ENCODE assay signal across 11 mouse cellular contexts in the genomic region with DNA sequence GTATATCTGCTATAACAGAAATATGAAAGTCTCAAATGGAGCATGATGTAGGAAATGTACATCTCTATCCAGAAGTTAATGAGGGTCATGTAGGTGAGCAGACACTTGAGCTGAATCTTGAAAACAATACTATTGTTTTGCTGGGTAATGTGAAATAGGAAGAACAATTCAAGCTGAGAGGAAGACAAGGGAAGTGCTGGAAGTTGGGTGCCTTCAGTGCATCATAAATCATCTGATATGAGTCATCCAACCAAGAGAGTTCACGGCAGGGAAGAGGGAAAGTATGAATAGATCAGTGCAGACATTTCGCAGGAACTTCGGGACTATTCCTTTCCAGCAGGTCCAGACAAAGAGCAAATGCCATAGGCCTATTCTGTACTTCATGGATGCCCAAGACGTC.
"Had no signal": no experiment of that assay in that cellular context is flagged by ENCODE, and none has a peak within 500 bp of the region (broad histone marks: within the 10 kb centered on the region; RNA-seq: fewer than 3 reads in every experiment).

No protein-coding gene starts in this region.

- DNase-seq: liver, postnatal 0 days; lung, embryonic 14.5 days; lung, postnatal 10 days; lung, postnatal 4 days; right cerebral cortex, postnatal 14 days; thymus, adult 2 months; thymus, postnatal 36 days had no signal

- H3K4me3 ChIP-seq: midbrain, embryonic 10.5 days; midbrain, embryonic 12.5 days; neural tube, embryonic 12.5 days; stomach, embryonic 15.5 days had no signal

- H3K4me1 ChIP-seq: midbrain, embryonic 10.5 days; midbrain, embryonic 12.5 days; neural tube, embryonic 12.5 days; stomach, embryonic 15.5 days had no signal
